Mouse (Mus musculus) gastrocnemius, postnatal 4 days (tissue): ENCODE measurements around the gene Ptges3l. TPM values are rescaled to one million over a fixed set of nuclear protein-coding genes. Genes with fewer than 3 reads are reported as not detected.
A peak's percentile ranks its signal among the peaks of the same experiment; 100 is the strongest.
"Not testable (repeated sequence)": the region's sequence is repeated elsewhere in the genome, so short reads cannot be mapped to it uniquely, and the experiment has no call there.

ENCODE experiments used
- DNase-seq, 2 experiments: peaks; one replicate each; pipeline ENCODE4 v3.0.0; 2021 to 2022; ENCODE audit warnings: low spot score in 2 of 2, mixed read lengths in 2 of 2
- microRNA-seq: library from miRNA; unstranded; fragments of <30 nt; microRNA quantifications from one replicate; pipeline ENCODE4 v1.2.0, GENCODE M21; 2021
- total RNA-seq, 2 experiments: library from RNA; stranded (reverse); gene quantifications; 2 replicates each; pipeline ENCODE4 v1.2.3; 2021

Gene Ptges3l
- total RNA-seq, 2 experiments from 2014 or later = 56.2 to 80.9 TPM

DNA sequence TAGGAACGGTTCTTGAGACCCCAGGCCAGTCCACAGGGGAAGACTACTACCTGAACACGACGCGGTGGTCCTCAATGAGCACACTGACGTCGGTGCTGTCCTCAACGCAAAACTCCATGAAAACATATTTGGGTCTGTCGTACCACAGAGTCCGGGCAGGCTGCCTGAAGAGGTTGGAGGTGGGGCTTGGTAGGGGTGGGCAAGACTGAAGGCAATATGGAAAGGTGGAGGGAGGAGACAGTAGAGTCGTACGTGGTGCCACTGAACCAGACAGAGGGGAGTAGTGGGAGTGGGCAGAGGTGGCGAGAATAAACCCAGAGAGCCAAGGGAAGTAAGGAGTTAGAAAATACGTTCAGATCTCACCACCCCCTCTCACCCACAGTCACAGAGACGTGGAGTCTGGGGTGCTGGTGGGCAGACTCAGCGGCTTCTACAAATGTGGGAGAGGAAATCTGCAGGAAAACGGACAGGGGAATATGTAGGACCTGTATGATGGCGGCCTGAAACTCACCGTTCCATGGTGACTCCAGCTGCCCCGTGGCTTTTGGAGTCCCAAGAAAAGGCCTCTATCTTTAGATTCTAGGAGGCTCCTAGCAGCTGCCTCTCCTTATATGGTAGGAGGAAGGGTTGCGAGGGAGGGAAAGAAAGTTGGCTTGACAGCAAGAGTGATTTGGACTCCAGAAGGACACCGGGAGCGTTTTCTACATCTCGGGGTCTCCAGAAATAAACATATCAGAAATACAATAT lies 855 bp downstream of the Ptges3l start, which contains the start of gene Gm27029:
Gene Gm27029, minus strand, starts transcription at position 692 of the 747 bp plus-strand sequence.
- peak in 1 of 2 experiments; percentile 28 for DNase-seq

DNA sequence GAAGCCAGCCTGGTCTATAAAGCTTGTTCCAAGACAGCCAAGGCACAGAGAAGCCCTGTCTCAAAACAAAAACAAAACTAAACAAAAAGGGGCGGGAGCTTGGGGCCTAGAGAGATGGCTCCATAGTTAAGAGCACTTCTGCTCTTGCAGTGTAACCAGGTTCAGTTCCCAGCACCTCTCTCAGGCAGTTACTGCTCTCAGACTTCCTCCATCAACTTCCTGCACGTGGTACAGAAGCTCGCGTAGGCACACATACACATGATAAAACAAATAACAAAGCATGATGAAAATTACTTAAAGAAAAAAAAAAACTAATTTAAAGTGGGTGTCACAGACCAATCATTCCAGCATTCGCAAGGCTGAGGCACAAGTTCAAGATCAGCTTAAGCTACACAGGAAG lies 5.0 kb downstream of the Ptges3l start:
- no peak for DNase-seq

GRCm38 (mm10) chr11:101419610-101420009 lies 5.5 kb downstream of the Ptges3l start:
- no peak for DNase-seq

GRCm38 (mm10) chr11:101418991-101419390 lies 6.1 kb downstream of the Ptges3l start:
- no peak for DNase-seq

DNA sequence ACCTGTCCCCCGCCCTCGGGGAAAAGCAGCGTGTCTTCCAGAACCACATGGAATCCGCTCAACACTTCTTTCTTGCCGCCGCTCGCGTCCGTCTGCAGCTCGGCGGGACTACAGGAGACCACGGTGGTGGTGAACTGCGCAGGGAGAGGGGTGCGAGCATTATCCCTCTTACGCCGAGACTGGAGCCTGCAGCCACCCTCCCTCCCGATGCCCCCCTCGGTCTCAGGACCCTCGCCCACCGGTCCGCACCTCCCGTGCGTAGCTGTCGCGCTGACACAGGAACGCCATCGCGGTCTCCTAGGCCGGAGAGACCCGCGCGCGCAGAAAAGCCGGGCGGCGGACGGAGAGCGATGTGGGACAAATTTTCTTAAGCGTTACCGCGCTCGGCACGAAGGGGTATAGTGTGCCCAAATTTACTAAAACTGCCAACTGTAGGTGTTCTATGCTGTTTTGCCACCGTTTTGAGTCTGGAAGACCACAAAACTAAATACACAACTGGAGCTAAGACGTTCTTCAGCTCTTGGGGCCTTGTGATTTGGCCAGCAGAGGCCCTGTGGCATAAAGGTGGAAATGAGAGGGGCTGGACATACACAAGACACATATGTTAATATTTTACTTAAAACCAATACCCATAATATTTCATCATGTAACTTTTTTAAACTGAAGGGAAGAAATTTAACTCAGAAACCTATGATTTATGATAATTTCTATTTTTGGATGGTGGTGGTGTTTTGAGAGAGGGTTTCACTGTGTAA lies 7.9 kb downstream of the Ptges3l start, which contains the start of gene Aarsd1:
Gene Aarsd1, minus strand, starts transcription at position 515 of the 755 bp plus-strand sequence.
- peak; percentile 82 to 91 for DNase-seq

GRCm38 (mm10) chr11:101416433-101417100 lies 8.6 kb downstream of the Ptges3l start:
- DNase-seq = no peak

- DNase-seq = no peak
These were observed 9.8 kb downstream of the Ptges3l start for GRCm38 (mm10) chr11:101415306-101415705.

DNA sequence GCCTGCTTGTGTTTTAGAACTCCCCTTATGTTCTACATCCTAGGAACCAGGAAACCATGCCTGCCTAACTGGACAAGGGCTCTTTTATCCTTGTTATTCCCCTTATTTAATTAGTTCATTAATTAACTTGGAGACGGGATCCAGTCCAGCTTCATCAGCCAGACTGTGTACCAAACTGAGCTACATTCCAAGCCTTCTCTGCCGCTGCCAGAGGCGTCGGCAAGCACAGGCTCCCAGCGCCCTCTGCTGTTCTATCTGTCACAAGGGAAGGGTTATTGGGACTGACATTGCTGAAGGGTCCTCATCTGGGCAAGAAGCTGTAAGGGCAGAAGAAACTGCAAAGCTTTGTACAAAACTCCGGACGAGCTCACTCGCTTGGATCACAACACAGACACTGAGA lies 30.0 kb downstream of the Ptges3l start:
- DNase-seq = peak; percentile 57 to 78

DNA sequence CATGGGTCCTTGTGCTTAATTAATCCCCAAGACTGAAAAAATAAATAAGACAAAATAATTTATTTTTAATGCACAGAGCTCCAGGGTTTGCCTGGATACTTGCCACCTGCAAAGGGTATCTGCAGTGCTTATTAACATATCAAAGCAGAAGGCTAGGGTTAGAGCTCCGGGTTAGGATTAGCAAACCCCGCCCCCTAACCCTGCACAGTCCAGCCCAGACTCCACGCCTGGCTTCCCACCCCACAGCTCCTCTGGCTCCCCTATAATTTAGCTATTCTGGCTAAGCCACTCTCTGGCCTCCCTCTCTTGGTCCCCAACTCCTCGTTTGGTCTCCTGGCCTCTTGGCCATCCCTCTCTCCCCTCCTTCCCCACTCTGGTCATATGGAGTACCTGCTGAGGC lies 43.3 kb downstream of the Ptges3l start:
- DNase-seq = no peak

DNA sequence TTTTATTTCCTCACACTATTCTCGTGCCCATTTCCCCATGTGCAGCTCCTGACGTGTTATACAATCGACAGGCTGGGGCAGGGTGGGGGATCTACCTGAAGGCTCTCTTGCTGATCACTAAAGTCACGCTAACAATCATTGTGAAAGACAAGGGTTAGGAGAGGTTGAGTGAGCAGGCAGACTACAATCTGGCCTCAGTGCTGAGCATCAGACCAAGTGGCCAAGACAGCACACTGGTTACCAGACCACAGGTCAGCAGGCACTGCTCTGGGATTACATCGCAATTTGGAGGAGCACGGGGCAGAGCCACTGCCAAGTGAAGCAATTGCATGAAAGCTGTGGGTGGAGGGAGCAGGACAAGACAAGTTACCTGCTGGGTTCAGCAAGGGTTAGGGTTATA lies 46.2 kb downstream of the Ptges3l start:
- no peak for DNase-seq

DNA sequence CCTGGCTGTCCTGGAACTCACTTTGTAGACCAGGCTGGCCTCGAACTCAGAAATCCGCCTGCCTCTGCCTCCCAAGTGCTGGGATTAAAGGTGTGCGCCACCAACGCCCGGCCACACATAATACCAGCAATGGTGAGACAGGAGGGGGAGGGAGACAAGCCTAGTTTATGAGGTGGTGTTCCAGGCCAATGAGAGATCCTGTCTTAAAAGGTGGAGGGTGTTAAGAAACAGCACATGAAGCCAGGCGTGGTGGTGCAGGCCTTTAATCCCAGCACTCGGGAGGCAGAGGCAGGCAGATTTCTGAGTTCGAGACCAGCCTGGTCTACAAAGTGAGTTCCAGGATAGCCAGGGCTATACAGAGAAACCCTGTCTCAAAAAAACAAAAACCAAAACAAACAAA lies 46.9 kb downstream of the Ptges3l start:
- not testable (repeated sequence) for DNase-seq

GRCm38 (mm10) chr11:101374421-101374938 lies 50.7 kb downstream of the Ptges3l start:
- DNase-seq = no peak

GRCm38 (mm10) chr11:101370141-101370540 lies 55.0 kb downstream of the Ptges3l start:
- DNase-seq = no peak

Small RNA genes within 50 kb of the gene (microRNA-seq; reads per million reads assigned to microRNA genes)
- gene Mir6929 = not detected

Other genes starting within 250 kb of the Ptges3l start
- gene Ccr10, start 249.9 kb downstream of the Ptges3l start, total RNA-seq = under 1 TPM; 0.36 to 0.37 TPM
- gene Ezh1, start 198.9 kb downstream of the Ptges3l start, total RNA-seq = 10 to 100 TPM; 19.3 to 24.6 TPM
- 10 to 100 TPM; 82.6 to 85.8 TPM for gene Ramp2, start 179.3 kb downstream of the Ptges3l start, total RNA-seq
- gene Vps25, start 171.6 kb downstream of the Ptges3l start, total RNA-seq = 10 to 100 TPM; 48.6 to 48.8 TPM
- gene Wnk4, start 164.8 kb downstream of the Ptges3l start, total RNA-seq = 1 to 10 TPM in 1 of 2 experiments, under 1 TPM in 1; 0.83 to 1.7 TPM
- gene Cntd1, start 146.3 kb downstream of the Ptges3l start, total RNA-seq = under 1 TPM; 0.32 to 0.39 TPM
- gene Coa3, start 146.2 kb downstream of the Ptges3l start, total RNA-seq = 10 to 100 TPM; 59.8 to 71.2 TPM
- 10 to 100 TPM; 82.5 to 86.9 TPM for gene Becn1, start 123.0 kb downstream of the Ptges3l start, total RNA-seq
- gene Psme3, start 109.1 kb downstream of the Ptges3l start, total RNA-seq = 10 to 100 TPM; 62.6 to 84.7 TPM
- 1 to 10 TPM; 2.8 to 3.0 TPM for gene Aoc2, start 100.3 kb downstream of the Ptges3l start, total RNA-seq
- gene Aoc3, start 94.7 kb downstream of the Ptges3l start, total RNA-seq = 10 to 100 TPM; 47.2 to 49.8 TPM
- under 1 TPM in 1 of 2 experiments, not detected in 1; 0.47 TPM for gene G6pc, start 57.8 kb downstream of the Ptges3l start, total RNA-seq
- 10 to 100 TPM; 15.6 to 20.3 TPM for gene Aarsd1, start 7.7 kb downstream of the Ptges3l start, total RNA-seq
- 1 to 10 TPM; 4.5 to 7.3 TPM for gene Gm27029, start 537 bp downstream of the Ptges3l start, total RNA-seq
- 1 to 10 TPM; 8.6 to 9.5 TPM for gene Rundc1, start 248 bp downstream of the Ptges3l start, total RNA-seq
- gene Rpl27, start 17.0 kb upstream of the Ptges3l start, total RNA-seq = 10 to 100 TPM; 81.3 to 87.8 TPM
- 1 to 10 TPM; 8.0 to 8.9 TPM for gene Ifi35, start 23.1 kb upstream of the Ptges3l start, total RNA-seq
- gene Rnd2, start 39.7 kb upstream of the Ptges3l start, total RNA-seq = 1 to 10 TPM; 8.1 to 8.3 TPM
- 10 to 100 TPM; 72.6 to 79.3 TPM for gene Vat1, start 40.9 kb upstream of the Ptges3l start, total RNA-seq
- gene Brca1, start 126.6 kb upstream of the Ptges3l start, total RNA-seq = 1 to 10 TPM; 7.3 to 9.2 TPM
- 100 to 1,000 TPM in 1 of 2 experiments, 10 to 100 TPM in 1; 93.3 to 134 TPM for gene Nbr1, start 126.8 kb upstream of the Ptges3l start, total RNA-seq
- 10 to 100 TPM in 1 of 2 experiments, 1 to 10 TPM in 1; 7.0 to 14.0 TPM for gene Tmem106a, start 156.9 kb upstream of the Ptges3l start, total RNA-seq
- not detected for gene Gm11634, start 173.9 kb upstream of the Ptges3l start, total RNA-seq
- 10 to 100 TPM; 15.4 to 18.4 TPM for gene Rdm1, start 201.9 kb upstream of the Ptges3l start, total RNA-seq
- 10 to 100 TPM in 1 of 2 experiments, 1 to 10 TPM in 1; 7.1 to 10.0 TPM for gene Arl4d, start 240.2 kb upstream of the Ptges3l start, total RNA-seq